Mouse (Mus musculus): ENCODE measurements around the gene Rae1.

- TF ChIP-seq CTCF (IDR thresholded peaks at IDR 0.05) (no peak), EP300 (IDR thresholded peaks at IDR 0.05) (no peak)
These were observed 42.0 kb downstream of the Rae1 start for GRCm38 (mm10) chr2:173041893-173042292.
